Mouse (Mus musculus): Measurements from ENCODE around the gene Itgb3bp. TPM values are rescaled to one million over a fixed set of nuclear protein-coding genes. Genes with fewer than 3 reads are reported as not detected.

Itgb3bp gene
- total RNA-seq, 2 experiments from 2014 or later: 18.1 to 27.2 TPM

DNA sequence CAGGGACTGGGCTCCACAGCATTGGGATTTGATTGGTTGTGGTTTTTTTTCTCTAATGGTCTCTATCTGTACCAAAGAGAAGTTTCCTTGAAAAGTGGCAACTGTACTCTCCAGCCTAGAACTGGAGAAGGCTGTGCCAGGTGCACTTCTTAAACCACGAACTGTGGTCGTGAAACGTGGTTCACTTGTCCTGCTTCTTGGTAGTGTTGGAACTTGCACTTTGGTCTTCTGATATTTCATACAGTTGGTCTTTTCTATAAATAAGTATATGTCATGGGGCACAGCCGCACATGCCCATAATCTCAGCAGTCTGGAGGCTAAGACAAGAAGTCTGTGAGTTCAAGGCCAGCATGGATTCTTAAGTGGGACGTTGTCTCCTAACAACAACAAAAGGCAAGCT is 6.7 kb upstream of the Itgb3bp start:
- no peak for ATAC-seq (replicated peaks; ENCODE audit: poor library complexity, severe bottlenecking)

DNA sequence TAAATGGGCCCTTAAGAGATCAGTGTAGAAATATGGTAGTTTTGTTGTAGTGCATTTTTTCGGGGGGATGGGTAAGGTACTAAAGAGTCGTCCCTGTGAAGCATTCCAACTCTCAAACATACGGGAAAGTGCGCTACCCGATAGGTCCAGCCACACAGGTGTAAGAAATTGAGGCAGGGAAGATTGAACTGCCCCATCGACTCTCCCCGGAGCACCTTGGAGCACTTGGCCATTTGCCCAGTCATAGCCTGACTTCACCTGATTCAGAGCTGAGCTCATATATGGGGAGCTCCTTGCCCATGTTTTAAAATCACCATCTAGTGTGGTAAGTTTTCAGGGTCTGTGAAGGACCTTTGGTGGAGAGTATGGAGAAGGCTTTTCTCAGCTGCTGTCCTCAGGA is 5.2 kb upstream of the Itgb3bp start:
- no peak for ATAC-seq (replicated peaks; ENCODE audit: poor library complexity, severe bottlenecking)

GRCm38 (mm10) chr4:99931807-99932206 is 2.2 kb upstream of the Itgb3bp start:
- no peak for ATAC-seq (replicated peaks; ENCODE audit: poor library complexity, severe bottlenecking)

DNA sequence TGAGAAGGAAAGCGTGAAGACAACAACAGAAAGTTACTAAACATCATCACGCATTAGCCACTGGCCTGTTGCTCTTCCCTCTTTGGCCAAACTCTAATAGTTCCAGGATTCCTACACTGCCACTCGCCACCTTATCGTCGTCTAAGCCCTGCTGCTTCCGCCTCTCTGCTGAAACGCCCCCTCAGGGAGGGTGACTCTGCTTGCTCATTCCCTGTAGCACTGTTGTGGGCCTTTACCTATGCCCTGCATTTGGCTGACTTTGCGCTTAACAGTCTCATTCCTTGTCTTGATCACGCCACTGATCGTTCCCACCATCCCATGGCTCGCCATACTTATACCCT is 1.6 kb upstream of the Itgb3bp start:
- no peak for ATAC-seq (replicated peaks; ENCODE audit: poor library complexity, severe bottlenecking)

GRCm38 (mm10) chr4:99930518-99931239 is 1.1 kb upstream of the Itgb3bp start:
- ATAC-seq (replicated peaks; ENCODE audit: poor library complexity, severe bottlenecking): no peak

DNA sequence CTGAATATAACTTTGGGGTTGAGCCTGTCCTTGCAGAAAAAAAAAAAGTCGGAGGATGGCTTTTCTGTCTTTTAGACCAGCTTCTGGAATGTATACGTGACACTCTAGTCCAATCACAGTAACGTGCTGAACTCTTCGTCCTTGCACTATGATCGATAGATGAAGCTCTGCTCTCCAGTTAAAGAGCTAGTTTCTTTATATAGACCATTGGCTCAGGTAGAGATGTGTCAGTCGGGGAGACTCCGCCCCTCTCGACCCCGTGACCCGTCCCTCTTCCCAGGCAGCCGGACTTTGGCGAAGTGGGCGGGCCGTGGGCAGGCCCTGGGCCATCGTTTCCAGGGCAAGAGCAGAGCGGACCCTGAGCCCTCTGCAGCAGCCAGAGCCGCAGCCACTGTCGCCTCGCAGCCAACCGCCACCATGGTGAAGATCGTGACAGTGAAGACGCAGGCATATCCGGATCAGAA is 432 bp downstream of the Itgb3bp start, which contains the start of gene Pgm1:
TSS of gene Pgm1 (plus strand) at position 266 of the 464 bp plus-strand sequence.
- ATAC-seq (replicated peaks; ENCODE audit: poor library complexity, severe bottlenecking): peak; percentile 82

- ATAC-seq (replicated peaks; ENCODE audit: poor library complexity, severe bottlenecking): 0 out of 2 replicates have a peak, but pooled peaks have one; percentile 13
Measured at GRCm38 (mm10) chr4:99928521-99928920, 1.1 kb downstream of the Itgb3bp start.

DNA sequence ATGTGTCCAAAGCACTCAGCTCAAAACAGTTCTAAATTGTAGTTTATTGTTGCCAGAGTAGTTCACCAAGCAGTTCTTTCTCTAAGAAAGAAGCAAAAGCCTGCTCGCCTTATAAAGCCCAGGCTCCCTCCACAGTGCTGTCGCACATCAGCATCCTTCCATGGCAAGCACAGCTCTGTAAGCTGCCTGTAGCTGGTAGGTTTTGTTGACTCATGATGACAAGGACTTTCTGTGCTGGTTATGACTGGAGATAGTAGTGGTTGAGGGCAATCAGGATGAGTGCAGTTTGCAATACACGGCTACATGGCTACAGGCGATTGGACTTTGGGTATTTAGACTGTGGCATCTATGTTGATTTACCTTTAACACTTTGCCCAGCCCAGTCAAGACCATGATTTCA is 3.2 kb downstream of the Itgb3bp start:
- no peak for ATAC-seq (replicated peaks; ENCODE audit: poor library complexity, severe bottlenecking)

GRCm38 (mm10) chr4:99913894-99914451 is 15.6 kb downstream of the Itgb3bp start:
- ATAC-seq (replicated peaks; ENCODE audit: poor library complexity, severe bottlenecking): peak; percentile 58; the same call in 1 of the 2 replicates

DNA sequence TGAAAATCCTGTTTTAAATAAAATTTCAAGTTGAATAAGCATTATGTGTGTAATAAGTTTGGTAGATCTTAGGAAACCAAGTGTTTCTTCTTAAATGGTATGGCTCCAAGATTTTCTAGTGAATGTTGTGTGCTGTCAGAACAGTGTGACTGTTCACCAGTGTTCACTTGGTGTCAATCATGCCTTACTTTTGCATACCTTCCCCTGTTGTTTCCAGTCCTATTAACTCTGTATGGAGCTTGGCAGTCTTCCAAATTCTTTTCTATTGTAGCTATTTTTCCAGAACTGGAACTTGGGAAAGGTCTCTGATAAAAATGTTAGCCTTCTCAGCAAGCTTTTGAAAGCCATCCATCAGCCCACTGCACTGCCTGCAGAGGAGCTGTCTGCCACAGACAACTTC is 47.2 kb downstream of the Itgb3bp start:
- ATAC-seq (replicated peaks; ENCODE audit: poor library complexity, severe bottlenecking): no peak

DNA sequence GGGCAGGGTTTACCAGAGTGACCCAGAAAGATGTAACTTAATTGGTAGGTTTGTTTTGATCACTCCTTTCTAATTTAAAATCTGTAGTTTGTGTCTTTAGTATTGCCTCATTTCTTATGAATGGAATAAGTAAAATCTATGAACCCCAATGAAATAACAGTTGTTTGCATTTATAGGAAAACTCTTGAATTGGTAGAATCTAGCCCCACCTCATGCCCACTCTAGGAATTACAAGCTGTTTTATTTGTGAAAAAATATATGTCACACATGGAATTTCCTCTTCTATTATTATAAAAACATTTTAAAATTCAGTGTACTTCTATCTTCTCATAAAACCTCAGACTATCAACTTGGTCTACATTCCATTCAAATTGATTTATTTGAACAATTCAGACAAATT is 47.7 kb downstream of the Itgb3bp start:
- ATAC-seq (replicated peaks; ENCODE audit: poor library complexity, severe bottlenecking): peak; percentile 46; the same call in 1 of the 2 replicates

GRCm38 (mm10) chr4:99829094-99830073 is 100.2 kb downstream of the Itgb3bp start, which contains the start of gene Efcab7:
Gene Efcab7 (plus strand): TSS chr4:99829198.
- ATAC-seq (replicated peaks; ENCODE audit: poor library complexity, severe bottlenecking): peak; percentile 97

DNA sequence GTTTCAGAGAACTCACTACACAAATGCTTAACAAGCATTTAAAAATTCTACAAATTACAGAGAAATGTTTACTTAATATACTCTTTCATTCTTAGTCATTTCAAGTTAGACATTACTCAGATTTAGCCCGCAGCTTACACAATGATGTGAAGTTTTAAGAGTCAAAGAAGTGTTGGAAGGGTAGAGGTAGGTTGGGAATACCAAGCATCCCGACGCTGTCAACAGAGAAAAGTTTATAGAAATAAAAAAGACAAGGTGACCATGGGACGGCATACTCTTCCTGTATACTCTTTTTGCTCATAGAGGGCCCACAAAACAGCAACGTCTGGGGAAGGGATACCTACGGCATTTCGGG is 100.9 kb downstream of the Itgb3bp start:
- ATAC-seq (replicated peaks; ENCODE audit: poor library complexity, severe bottlenecking): no peak

DNA sequence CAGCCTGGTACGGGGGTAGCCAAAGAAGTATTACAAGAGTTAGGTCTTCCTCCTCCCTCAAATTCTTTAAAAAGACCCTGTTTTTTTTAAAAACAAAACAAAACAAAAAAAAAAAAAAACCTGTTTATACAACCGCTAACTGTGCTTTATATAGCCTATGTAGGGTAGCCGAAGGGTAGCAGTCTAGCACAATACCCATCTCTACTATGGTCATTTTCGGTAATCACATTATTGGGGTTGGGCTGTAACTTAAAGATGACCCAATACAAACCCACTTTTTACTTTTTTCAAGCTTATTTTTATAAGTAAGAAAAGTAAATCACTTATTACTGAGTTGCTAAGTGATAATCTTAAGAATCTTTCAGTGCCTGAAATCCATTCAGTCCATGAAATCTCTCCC is 101.3 kb downstream of the Itgb3bp start:
- ATAC-seq (replicated peaks; ENCODE audit: poor library complexity, severe bottlenecking): no peak

DNA sequence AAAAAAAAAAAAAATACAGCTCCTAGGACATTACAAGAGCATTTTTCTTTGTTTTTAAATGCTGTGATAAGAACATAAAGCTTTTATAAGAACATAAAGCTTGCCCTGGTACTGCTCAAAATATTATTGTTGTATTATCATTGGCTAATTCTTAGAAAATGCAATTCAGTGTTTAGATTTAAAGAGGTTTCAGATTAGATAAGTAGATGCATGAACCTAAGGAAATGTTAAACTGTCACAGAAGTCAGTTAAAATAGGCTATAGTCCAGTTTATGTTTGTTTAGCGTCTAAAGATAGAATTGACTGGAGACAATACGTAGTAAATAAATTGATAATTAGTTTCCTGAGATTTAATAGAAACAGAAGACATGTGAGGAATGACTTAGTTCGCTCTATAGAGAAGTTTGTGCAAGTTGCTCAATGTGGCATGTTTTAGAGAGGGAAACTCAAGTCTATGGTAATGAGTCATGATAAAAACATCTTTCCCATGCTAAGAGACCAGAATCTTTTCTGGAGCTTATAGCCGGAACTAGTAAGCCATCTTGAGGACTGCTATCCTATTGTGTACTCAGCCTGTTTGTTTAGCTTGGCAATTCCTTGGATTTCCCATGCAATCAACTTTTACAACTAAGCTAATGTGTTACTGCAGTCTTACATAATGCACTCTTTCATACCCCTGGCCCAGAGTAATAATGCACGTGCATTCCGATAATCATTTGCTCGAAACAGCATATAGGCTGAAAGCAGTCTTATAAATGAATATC is 112.7 kb downstream of the Itgb3bp start:
- ATAC-seq (replicated peaks; ENCODE audit: poor library complexity, severe bottlenecking): no peak

GRCm38 (mm10) chr4:99792365-99792764 is 137.2 kb downstream of the Itgb3bp start:
- no peak for ATAC-seq (replicated peaks; ENCODE audit: poor library complexity, severe bottlenecking)

DNA sequence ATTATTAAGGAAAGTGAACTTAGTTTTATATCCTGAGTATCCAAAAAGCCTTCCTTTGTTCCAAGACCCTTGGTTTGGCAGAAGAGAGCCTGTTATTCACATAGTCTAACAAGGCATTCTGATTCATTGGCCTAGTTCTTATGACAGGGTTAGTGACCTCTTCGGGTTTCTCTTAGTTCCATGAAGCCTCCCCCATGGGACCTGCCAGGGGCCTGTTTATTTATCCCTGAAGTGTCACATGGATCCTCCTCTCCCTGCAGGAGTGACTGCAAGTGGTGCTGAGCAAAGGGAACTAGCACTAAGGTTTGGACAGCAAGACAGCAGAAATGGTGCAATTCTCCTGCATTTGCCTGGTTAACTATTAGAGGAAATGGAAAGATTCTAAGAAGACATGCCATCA is 156.6 kb downstream of the Itgb3bp start:
- ATAC-seq (replicated peaks; ENCODE audit: poor library complexity, severe bottlenecking): no peak

- ATAC-seq (replicated peaks; ENCODE audit: poor library complexity, severe bottlenecking): no peak
Measured at GRCm38 (mm10) chr4:99770555-99770954, 159.1 kb downstream of the Itgb3bp start.

- no peak for ATAC-seq (replicated peaks; ENCODE audit: poor library complexity, severe bottlenecking)
Measured at GRCm38 (mm10) chr4:99766753-99767152, 162.9 kb downstream of the Itgb3bp start.

DNA sequence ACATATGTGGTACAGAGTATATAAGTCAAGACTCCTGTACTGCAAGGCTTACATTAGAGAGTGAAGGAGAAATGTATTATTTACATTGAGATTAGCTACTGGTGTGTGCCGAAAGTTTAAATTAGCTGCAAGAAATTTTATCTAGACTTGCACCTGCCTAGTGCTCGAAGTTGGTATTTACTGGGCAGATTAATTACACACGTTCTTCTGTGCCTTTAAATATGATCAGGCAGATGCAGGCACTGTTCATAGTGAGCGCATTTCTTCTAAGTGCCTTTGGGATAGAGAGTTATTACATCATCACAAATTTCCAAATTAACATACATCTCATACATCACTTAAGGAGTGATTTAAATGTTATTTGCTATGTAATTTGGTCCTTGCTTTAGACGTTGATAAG is 163.3 kb downstream of the Itgb3bp start:
- no peak for ATAC-seq (replicated peaks; ENCODE audit: poor library complexity, severe bottlenecking)
